Mouse (Mus musculus) NIH3T3 (cell line): ENCODE data around the gene Dapk2.

Source experiments
- DNase-seq: peaks from one replicate; pipeline ENCODE4 v3.0.0-alpha.2; 2012; ENCODE audit warnings: low read depth

Dapk2 gene

DNA sequence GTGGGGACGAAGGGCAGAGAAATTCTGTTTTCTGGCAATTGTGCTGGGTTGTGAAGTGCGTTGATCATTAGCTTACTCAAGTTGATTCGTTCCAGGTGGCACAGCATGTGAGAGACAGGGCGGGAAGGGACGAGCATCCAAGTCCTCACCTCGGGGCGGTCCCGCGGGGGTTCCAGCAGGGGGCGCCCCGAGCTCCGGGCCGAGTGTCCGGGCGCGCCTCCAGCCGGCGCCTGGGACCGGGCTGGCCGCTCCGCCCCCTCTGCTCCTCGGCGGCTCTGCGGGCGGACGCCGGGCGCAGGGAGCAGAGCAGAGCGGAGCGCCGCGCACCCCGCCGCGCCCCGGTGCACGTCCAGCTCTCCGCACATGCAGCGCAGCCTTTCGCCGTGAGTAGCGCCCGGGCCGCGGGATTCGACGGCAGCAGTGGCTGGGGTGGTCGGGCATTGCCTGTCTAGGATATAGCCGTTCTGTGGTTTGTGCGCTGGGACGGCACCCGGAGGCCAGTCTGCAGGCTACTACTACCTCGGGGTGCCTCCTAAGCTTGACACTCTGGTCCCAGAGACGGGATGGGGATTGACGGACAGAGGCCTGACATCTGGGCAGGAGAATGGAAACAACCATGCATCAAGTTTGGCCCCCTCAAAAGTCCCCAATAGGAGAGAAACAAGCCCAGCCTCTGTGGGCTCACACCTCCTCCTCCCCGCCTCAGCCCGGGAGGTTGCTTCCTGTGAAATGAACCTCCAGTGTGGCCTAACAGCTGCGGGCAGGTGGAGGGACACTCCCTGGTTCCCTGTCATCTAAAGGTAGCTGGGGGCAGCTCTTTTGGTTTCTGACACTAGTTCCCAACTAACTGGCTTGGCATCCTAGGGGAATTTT lies at the start of gene Dapk2:
TSS of gene Dapk2 (plus strand) at position 266 of the 873 bp plus-strand sequence.
- DNase-seq: no peak

DNA sequence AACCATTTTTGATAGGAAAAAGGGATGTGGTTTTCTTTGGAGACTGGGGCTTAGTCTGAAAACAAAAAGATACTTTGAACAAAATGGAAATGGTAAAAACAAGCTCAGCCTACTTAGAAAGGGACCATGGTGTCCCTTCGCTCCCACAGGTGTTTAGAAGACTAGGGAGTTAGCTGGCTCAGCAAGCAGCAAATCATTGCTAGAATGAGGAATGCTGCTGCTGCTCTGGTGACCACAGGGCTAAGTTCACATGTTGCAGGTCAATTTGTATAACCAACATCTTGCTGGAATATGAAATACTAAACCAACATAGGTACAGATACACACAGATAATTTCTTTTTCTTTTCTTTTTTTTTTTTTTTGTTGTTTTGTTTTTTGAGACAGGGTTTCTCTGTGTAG lies 48.4 kb upstream of the Dapk2 start:
- DNase-seq: no peak

GRCm38 (mm10) chr9:66110126-66110525 lies 47.9 kb upstream of the Dapk2 start:
- no peak for DNase-seq

DNA sequence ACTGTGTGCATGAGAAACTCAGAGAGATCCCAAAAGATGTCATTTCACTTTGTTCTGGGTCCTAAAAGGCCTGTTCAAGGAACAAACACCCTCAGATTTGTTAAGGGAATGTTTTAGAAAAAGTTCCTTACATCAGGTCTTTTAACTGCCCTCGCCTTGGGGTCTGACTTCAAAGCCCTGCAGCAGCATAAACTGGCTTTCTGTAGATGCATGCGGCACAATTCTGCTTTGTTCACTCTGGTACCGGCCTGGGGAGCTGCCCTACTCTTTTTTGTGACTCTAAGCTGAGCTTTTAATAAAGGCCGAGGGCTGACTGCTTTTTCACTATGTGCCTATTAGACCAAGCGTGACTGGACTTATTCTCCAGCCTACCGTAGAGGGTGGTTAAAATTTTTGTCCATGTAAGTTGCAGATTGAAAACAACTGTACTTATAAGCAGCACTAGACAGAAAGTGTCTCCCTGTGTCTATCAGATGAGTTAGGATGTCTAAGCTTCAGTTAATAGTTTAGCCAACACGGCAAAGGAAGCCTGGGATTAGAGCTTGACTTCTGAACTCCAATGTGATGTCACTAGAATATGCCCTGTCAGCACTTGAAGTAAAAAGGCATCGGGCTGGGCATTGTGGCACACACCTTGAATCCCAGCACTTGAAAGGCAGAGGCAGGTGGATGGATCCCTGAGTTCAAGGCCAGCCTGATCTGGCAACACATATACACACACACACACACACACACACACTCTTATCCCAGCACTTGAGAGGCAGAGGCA lies 47.2 kb upstream of the Dapk2 start:
- DNase-seq: no peak

- DNase-seq: no peak
Observed at GRCm38 (mm10) chr9:66114341-66114740, 43.7 kb upstream of the Dapk2 start.

DNA sequence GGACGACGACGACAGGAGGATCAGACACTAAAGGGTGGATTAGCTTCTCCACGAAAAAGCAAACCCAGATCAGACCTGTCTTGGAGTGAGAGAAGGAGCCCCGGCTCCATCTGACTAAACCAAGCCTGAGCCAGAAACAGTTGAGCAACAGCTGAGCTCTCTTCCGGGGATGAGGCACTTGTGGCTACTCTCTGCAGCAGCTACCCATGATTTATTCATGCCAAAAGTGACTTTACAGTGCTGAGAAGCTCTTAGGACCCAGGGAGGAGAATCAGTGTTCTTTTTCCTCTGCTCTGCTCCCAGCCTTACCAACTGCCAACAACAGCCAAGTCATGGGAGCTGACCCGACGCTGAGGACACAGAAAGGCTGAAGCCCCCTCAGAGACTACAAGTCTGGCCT lies 41.1 kb upstream of the Dapk2 start:
- DNase-seq: peak; percentile 78

DNA sequence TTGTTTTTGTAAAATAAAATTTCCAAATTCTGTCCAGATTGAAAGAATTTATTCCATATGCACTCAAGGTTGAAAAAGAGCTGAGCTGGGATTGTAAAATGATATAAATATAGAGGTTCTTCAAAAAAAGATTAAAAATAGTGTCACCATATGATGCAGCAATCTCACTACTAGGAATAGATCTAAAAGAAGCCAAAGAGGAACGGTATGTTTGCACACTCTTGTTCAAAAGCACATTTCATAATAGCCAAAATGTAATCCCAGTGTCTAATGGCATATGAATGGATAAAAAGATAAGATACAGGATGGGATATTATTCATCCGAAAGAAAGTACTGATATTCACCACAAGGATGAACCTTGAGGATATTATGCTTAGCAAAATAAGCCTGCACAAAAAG lies 38.5 kb upstream of the Dapk2 start:
- no peak for DNase-seq

GRCm38 (mm10) chr9:66120106-66120505 lies 37.9 kb upstream of the Dapk2 start:
- DNase-seq: no peak

- no peak for DNase-seq
Observed at GRCm38 (mm10) chr9:66120945-66121344, 37.1 kb upstream of the Dapk2 start.

DNA sequence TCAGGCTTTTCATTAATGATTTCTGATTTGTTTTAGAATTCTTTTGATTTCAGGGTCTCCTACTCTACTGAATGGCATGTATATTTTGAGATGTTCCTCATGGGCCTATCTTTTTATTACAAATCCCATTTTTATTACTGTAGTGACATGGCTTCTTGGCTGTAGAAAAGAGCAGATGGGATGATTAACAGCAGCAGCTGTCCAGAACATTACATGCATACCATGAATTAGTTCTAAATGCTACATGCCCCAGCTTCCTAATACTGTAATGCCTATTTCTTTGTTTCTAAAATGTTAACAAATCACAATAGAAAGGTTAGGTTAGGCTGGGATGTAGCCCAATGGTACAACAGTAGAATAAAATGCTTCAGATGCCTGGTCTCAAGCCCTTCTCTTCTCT lies 36.6 kb upstream of the Dapk2 start:
- DNase-seq: no peak

- peak; percentile 8 for DNase-seq
Observed at GRCm38 (mm10) chr9:66123648-66124047, 34.4 kb upstream of the Dapk2 start.

GRCm38 (mm10) chr9:66124111-66124531 lies 33.9 kb upstream of the Dapk2 start:
- DNase-seq: peak; percentile 47

GRCm38 (mm10) chr9:66124681-66125542 lies 33.1 kb upstream of the Dapk2 start:
- peak; percentile 97 for DNase-seq

- peak; percentile 70 for DNase-seq
Observed at GRCm38 (mm10) chr9:66125543-66126455, 32.2 kb upstream of the Dapk2 start.

- peak; percentile 95 for DNase-seq
Observed at GRCm38 (mm10) chr9:66126456-66127192, 31.4 kb upstream of the Dapk2 start, which contains the start of the genes Snx1 and Ciao2a. TSS of gene Snx1 (minus strand) at chr9:66126587. TSS of gene Ciao2a (plus strand) at chr9:66126611.

- no peak for DNase-seq
Observed at GRCm38 (mm10) chr9:66127193-66127546, 30.9 kb upstream of the Dapk2 start.

DNA sequence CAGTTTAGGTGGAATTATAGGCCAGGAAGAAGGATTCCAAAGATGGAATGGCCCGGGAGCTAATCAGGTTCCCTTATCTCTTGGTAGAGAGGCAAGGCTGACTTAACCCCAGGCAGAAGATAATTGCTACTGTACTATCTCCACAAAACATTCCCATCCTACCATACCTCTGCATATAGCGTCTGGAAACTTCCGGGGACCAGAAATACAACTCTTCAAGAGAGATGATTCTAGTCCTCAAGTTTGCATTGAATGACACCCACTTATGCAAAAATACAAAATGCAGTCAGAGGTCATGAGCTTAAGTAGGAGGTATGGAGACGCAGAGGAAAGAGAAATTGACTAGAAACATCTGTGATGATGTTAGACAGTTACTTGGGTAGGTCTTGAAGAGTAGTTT lies 30.1 kb upstream of the Dapk2 start:
- no peak for DNase-seq

GRCm38 (mm10) chr9:66131466-66131865 lies 26.6 kb upstream of the Dapk2 start:
- DNase-seq: peak; percentile 18

DNA sequence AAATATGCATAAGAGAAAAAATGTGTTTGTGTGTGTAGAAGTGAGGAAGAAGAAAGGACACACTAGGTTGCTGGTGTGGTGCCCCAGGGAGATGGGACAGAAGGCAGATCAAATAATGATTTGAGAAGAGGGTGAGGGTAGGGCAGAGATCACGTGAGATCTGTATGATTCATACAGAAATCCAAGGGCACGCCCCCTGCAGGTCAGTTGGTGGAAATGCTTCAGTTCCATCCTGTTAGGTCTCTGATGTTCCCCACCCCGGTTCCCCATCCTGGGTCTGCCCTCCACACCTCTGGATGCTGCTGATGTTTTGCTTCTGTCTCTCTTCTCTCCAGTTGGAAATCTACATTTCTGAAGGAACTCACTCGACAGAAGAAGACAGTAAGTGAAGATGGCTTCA lies 22.1 kb upstream of the Dapk2 start:
- peak; percentile 31 for DNase-seq

DNA sequence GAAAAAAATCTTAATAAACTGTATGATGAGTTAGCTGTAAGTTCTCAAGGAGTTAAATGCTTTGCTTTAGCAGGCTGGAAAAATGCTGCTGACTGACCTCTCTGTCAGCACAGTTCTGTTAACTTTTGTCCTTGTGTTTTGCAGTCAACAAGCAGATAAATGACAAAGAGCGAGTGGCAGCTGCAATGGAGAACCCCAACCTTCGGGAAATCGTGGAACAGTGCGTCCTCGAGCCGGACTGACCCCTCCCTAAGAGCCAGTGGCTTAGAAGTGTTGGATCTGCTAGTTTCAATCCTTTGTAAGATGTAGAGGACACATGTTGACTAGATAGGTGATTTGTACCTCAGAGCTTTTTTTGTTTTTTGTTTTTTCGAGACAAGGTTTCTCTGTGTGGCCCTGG lies 19.8 kb upstream of the Dapk2 start:
- no peak for DNase-seq
